Mouse (Mus musculus): Measurements from ENCODE around the gene Ripor1.

DNA sequence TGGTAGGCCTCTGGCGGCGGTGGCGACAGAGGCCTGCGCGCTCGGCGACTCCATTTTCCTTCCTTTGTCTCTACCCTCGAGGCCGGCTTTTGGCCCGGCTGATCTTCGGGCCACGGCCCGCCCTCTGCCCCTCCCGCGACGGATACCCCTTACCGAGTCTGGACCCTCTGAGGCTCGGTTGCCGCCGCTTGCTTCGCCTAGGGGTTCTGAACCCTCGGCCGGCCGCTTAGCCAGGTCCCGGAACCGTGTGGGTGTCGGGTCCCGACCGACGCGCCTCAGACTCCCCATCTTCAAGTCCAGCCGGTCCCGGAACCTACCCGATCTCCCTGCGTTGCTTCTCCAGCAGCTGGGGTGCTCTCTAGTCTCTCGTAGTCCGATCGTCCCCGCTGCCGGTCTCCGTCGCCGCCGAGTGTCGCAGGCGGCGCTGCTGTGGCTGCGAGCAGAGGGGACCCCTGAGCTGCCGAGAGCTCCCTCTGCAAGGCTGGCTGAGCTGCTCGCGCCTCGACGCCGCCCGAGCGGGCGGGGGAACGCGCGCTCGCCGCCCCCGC is 32.0 kb downstream of the Ripor1 start, which contains the start of gene Agrp:
- TF ChIP-seq CTCF (conservative IDR thresholded peaks at IDR 0.05; ENCODE audit: insufficient read depth, insufficient read length, low read depth, low read length) (no peak), POLR2A (IDR thresholded peaks at IDR 0.05; ENCODE audit: low read depth, low read length) (no peak)
